Mouse (Mus musculus) forelimb bud, embryonic 11.5 days (tissue): ENCODE results near the gene Fancl.
"Not testable (repeated sequence)": the region's sequence is repeated elsewhere in the genome, so short reads cannot be mapped to it uniquely, and the experiment has no call there.

Experiments
- DNase-seq: peaks from one replicate; pipeline ENCODE4 v3.0.0-alpha.2; 2012; ENCODE audit warnings: low read depth, low spot score

Gene Fancl

DNA sequence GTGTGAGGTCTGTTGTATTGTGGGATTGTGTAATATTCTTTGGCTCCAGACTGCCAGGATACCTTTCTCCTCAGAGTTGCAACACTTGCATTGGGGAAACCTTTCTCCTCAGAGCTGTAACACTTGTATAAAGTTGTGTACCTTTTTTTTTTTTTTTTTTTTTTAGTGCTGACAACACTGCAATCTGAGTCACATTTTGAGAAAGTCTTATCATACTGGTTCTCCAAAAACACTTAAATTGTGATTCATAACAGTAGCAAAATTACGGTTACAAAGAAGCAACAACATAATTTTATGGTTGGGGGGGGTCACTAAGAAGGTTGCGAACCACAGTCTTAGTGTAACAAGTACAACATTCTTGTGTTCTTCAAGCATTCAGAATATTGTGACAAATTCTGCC lies at the start of gene Fancl:
Gene Fancl (plus strand): TSS at position 165 of the 400 bp plus-strand sequence.
- DNase-seq: no peak

DNA sequence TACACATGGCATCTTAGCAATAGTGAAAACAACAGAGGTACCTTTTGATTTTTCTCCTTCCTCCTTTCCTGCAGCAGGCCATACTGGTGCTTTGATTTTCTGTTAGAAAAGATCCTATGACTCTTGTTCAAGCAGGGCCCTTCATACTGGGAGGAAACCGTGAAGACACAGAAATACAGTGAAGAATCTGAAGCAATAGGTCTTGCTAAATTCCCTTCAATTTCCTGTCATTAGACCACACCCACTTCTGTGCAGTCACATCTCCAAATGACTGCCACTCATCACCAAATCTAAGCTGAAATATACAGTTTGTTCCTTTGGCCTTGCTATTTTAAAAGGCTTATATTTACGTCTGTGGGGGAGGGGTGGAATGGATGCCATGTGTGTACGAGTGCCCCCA lies 49.1 kb upstream of the Fancl start:
- DNase-seq: no peak

DNA sequence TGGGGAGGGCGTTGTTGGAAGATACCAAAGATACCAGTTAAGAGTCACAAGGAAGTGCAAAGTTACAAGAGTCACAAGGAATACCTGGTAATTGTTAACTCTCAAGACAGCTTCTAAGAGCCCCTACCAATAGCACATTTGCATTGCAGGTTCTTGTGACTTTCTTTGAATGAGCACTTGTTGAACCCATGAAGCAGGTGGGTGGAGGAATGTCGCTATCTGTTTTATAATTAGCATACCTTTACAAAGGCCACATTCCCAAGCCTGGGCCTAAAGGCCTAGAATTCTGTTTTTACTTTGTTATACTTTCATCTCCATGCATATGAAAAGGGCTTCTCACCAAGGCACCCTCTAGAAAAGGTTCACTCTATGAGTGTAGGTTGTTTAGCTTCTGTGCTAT lies 15.8 kb upstream of the Fancl start:
- not testable (repeated sequence) for DNase-seq

DNA sequence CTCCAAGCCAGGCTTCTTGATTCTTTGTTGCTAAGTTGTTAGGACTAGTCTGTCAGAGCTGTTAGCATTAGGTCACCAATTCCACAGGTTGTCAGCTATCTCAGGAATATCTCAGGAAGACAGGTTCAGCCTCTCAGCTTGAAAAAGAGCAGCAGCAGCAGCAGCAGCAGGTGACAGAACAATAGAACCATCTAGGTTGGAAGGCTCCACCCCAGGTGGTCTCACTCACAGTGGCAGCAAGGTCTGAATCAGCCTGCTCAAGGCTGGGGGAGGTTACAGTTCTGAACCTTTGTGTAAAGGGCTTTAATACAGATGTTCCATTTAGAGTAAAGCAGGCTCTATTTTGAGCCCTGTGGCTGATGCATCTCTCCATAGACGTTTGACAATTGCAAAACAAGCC lies 14.0 kb upstream of the Fancl start:
- not testable (repeated sequence) for DNase-seq

DNA sequence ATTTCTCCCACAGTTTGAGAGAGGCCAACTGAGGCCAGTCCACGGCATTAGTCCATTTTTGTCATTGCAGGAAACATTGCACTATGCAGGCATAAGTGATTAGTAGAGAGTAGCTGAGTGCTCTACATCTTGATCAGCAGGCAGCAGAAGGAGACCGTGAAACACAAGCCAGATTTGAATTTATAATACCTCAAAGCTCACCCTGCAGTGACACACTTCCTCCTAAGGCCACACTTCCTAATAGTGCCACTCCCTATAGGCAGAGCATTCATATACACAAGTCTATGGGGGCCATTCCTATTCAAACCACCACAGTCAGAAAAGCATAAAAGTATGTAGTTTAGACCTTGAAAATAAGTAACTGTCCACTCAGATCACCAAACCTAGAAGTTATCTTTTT lies 11.8 kb upstream of the Fancl start:
- DNase-seq: no peak

DNA sequence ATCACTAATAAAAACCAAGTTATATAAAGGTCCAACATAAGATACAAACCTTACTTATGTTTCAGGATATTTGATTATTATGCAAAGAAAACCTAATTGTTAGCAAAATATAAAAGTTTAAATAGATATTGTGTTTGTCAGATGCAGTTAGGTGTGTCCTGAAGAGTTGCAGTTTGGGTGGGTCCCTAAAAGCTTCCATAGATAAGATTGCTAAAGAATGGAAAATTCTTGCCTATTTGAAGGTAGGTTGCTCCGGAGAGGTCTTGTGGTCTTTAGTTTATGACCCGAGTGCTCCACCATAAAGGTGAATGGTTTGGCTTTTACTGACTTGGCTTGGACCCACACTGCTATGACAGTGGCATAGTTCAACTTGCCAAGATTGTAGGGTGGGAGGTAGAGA lies 7.9 kb upstream of the Fancl start:
- DNase-seq: no peak

DNA sequence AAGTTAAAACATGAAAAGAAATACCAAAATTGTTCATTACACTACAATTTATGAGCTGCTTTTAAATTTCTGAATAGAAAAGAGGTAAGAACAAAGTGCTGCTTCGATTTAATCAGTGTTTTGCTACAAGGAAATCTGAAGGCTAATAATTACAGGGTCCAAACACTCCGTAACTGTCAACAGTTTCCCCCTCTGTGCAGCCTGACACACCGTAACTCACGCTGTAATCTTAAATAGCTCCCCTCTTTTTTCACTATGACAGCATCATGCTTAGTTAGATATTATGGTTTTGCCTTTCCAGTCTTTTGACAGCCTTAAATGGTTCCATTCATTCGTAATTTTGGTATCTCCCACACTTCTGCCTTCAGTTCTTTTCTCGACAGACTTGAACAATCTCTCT lies 4.4 kb upstream of the Fancl start:
- DNase-seq: peak; percentile 76

DNA sequence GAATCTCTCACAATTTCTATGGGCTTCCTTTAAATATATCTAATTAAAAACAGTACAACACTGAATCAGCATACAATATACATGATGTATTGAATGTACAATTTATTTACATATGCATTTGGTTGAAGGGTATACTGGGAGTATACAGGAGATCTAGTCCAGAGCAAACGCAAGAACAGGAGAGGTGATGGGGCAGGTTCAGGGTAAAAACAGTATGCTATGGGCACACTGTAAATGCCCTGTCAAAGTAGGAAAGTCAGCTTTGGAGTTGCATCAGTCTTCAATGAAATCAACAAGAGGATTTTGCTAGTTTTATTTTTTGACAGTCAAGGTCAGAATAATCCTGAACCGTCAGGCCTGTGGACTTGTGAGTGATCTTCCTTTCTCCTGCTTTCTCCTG lies 743 bp downstream of the Fancl start:
- DNase-seq: no peak

DNA sequence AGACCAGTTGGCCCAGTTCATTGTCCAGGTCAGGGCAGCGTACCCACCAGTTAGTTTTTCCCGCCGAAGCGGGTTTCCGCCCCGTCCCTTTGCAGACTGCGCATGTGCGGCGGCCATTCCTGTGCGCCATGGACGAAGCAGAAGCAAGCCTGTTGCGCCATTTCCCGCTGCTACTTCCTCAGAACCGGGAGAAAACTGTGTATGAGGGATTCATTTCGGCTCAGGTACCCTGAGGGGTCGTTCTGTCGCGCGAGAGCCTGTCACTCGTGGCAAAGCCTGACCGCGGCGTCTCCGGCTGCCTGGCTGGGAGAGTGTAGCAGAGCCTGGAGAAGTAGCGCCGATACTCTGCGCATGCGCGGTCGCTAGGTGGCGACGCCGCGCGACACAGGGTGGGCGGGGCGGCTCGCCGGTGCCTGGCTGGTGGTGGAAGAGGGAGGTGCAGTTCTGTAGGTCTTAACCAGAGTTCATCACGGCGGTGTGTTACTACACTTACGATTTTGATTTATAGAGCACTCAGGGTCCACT lies 1.2 kb downstream of the Fancl start:
- peak; percentile 93 for DNase-seq

DNA sequence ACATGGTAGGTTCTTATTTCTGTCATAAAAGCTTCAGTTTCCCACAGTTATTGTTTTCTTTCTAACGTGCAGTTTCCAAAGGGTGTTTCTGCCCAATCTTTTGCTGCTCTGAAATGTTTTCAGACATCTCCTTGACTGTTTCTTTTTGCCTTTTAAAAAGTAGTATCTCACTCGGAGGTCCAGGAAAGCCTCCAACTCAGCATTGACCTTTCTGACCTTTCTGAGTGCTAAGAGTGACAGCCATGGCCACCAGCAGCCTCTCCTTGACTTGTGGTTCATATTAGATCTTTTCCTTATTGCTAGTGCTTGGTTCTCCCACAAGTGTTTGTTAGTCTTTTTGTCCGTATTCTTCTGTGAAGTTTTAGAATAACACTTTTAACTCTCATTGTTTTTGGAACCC lies 9.6 kb downstream of the Fancl start:
- no peak for DNase-seq

DNA sequence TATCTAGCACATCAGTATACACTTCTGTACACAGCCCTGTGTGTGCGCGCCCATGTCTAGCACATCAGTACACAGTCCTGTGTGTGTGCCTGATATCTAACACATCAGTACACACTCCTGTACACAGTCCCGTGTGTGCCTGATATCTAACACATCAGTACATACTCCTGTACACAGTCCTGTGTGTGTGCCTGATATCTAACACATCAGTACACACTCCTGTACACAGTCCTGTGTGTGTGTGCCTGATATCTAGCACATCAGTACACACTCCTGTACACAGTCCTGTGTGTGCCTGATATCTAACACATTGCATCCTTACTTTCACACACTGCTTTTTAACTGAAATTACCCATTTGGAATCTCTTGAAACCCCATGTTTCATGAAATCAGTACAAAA lies 27.0 kb downstream of the Fancl start:
- DNase-seq: no peak

DNA sequence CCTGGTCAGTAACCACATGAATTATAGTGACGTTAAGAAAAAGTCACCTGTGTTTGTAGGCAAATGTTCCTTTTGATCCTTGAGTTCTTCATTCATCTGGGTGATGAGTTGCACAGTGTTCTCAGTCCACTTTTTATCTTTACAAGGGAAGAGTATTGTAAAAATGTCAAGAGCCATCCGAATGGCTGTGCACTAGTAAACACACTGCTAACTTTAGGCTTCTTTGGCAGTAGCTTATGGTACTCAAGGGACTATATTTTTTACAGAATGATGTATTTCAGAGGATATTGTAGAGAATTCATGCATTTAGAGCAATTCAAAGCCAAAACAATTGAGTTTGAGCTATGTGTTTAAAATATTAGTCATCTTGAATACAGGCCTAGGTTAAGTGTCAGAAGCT lies 35.5 kb downstream of the Fancl start:
- no peak for DNase-seq

DNA sequence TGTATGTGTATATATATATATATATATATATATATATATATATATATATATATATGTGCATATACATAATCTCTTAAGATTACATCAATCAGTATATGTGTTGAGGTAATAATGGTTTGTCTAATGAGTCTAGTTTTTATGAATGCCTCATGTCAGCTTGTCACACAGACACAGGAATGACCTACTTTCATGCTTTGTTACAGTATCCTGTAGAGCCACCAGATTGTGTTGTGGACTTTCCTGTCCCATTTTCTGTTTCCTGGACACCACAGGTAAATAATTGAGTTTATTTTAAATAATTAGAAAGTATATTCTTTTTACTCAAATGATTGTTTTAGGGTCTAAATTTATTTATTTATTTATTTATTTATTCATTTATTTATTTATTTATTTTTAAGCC lies 48.3 kb downstream of the Fancl start:
- no peak for DNase-seq

DNA sequence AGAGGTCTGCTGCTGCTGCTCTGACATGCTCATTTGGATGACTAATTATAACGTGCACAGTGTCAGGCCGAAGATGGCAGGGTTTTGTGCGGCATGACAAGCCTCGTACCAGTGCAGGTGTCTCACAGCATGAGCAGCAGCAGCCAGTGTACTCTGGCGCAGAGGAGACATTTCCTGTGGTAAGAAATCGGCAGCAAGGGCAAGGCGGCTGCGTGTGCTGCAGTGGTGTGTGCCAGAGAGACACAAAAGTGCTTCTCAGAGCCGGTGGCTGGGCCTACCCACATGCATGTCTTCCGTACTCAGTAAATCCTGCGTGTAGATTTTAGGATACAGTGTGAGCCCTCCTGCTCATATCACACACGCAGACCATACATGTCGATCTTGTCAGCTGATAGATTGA lies 51.9 kb downstream of the Fancl start:
- DNase-seq: no peak

DNA sequence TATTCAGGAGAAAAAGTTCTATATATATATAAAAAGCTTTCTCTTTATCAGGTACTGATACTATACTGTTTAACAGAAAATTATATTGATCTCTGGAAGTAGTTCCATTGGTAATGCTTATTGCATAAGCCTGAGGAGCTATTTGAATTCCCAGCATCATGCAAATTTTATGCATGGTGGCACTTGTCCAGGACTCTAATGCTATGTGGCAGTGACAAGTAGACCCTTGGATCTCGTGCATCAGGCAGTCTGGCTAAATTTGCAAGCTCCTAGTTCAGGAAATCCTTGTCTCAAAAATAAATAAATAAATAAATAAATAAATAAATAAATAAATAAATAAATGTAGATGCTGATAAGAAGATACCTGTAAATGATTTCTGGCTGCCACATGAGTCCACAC lies 55.2 kb downstream of the Fancl start:
- DNase-seq: no peak

DNA sequence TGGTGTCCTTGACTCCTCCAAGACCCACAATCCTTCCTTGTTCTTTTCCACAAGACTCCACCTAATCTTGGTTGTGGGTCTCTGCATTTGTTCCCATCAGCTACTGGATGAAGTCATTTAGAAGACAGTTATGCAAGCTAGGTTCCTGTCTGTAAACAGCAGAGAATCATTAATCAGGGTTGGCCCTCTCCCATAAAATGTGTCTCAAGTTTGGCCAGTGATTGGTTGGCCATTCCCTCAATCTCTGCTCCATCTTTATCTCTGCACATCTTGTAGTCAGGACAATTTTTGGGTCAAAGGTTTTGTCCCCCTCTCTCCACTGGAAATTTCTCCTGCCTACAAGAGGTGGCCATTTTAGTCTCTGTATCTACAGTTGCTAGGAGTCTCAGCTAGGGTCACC lies 58.4 kb downstream of the Fancl start:
- DNase-seq: no peak

DNA sequence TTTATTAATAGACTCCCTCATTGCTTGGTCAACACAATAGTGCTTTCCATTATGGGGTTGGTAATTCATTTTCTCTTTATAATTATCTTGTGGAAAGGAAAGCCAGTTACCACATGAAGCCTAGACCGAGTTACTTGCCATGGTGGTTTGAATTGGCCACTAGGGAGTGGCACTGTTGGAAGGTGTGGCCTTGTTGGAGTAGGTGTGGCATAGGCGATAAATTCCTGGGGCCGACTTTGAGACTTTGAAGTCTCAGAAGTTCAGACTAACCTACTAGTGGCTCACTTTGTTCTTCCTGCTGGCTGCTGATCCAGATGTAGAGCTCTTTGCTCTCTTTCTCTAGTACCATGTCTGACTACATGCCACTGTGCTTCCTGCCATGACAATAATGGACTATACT lies 63.9 kb downstream of the Fancl start:
- no peak for DNase-seq

DNA sequence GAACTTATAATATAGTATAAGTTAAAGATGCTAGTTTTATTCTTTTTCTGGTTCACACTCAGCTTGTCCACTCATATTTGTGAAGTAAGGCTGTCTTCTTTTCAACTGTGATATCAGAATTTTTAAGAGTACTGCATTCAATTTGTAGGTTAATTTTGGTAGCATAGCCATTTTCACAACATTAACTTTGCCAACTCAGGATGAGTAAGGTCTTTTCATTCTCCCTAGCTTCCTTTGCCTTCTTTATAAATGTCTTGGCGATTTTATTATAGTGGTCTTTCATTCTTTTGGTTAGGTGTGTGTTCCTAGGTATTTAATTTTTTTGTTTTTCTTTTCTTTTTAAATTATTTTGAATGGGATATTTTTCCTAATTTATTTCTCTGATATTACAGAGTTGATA lies 64.7 kb downstream of the Fancl start:
- DNase-seq: no peak

DNA sequence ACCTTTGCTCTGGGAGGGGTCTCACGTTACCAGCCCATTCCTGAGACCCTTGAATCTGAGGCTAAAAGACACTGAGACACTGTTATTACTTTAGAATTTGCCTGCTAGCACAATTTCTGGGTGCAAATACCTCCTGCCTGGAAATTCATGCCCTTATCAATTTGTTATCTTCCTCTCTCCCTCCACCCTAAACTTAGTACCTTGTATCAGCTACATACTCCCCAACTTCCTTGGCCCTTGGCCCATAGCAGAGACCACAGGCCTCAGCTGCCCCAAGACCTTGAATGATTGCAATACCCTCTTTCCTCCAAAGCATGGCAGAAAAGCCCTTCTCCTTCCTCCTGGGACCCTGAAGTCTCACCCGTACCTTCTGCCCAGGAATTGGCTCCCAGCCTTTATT lies 65.3 kb downstream of the Fancl start:
- no peak for DNase-seq

DNA sequence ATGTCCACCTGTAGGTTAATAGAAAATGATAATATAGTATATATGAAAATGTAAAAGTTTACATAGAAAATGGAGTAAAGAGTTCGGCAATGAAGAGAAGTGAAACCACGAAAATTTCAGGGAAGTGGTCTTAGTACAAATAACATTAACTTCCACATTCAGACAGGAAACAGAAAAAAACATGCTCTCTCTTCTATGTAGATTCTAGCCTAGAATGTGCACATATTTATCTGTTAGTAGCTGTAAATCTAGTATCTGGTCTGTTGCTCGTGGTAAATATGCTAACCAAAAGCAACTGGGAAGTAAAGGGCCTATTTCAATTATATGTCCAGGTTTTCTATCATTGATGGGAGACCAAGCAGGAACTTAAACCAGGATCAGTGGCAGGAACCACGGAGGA lies 66.8 kb downstream of the Fancl start:
- no peak for DNase-seq

DNA sequence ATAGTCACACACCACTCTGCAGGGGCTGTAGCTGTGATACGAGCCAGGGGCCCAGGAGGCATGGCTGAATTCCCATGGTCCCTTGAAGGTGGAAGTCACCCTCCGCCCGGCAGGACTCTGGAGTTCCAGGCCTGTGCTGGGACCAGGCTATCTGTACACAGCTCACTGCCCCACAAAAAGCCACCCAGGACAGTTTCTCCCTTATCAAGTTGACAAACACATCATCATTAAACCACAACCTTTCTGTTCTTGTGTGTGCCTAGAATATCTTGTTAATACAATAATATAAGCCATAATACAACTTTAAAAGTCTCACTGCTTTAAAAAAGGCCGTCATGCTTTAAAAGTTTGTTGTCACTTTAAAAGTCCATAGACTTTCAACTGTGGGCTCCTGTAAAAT lies 68.1 kb downstream of the Fancl start:
- no peak for DNase-seq

DNA sequence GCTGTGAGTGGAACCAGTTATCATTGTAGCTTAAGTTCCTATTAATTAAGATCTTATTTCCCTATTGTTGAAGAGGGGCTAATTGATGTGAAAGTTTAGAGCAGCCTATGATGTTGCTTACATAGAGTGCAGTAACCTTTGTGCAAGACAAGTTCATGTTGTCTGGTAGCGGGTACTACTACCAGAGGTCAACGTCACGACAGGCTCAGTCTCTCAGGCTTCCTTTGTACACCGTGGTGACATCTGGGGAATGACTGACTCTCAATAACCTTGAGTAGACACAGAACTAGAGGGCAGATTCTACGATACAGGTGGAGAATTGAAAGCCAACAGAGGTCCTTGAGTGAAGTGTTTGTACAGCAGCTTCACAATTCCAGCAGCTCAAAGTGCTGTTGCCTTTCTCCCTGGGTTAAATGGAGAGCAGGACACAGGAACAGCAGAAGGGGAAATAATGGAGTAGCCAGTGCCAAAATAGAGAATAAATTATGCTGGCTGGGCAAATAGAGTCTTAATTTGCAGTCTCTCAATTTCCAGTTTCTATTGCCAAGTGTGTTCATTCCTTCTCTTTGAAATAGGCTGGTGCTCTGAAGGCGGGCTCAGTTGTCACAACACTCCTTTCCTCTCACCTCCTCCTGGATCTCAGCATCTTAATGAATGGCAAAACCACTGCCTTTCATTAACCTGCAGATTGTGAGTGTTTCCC lies 91.3 kb downstream of the Fancl start:
- no peak for DNase-seq

DNA sequence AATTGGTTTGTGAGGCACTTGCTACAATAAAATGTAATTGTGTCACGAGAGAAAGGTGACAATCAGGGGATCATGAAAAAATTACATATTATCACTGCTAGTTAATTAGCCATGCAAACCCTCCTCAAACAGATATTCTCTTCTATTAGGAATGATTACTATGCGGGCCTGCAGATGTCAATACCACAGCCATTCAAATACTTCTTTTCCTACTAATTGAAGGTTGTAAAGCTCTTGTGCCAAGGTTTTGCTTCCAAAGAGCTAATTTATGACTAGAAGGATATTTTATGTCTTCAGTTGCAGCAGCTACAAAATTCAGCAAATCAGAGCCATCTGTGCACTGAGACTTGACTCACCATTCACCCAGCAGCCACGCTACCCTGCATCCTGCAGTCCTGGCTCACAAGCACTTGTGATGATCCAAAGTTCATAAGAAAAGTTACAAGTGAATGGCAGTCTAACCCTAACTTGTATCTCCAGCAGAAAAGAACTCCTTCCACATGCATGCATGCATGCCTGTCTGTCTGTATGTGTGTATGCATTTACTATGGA lies 95.8 kb downstream of the Fancl start:
- peak; percentile 54 for DNase-seq
